Mouse (Mus musculus) liver, embryonic 15.5 days (tissue): ENCODE measurements at regions not wholly inside any gene's neighbourhood (a gene's known extent, or its start where the extent isn't known, plus 50 kb on each side); places are given as distances from the start of the nearest gene placed in this dataset.

Experiments
- ATAC-seq: fragments of 200-750 bp; cut with Nextera tagmentation; 2 replicates; pipeline ENCODE4 v1.8.0; 2017; ENCODE audit warnings: moderate number of reproducible peaks, mild to moderate bottlenecking, moderate library complexity; ENCODE audit not compliant: insufficient read depth
- H3K27ac ChIP-seq: fragments of 300-500 bp; sonication (generic); replicated peaks from 2 replicates; pipeline ENCODE4 v1.5.1; 2015; ENCODE audit warnings: mild to moderate bottlenecking, inconsistent platforms
- H3K27me3 ChIP-seq: fragments of 300-500 bp; sonication (generic); 2 replicates; pipeline ENCODE4 v1.6.1; 2015; ENCODE audit warnings: mild to moderate bottlenecking, inconsistent platforms
- H3K36me3 ChIP-seq: fragments of 300-500 bp; sonication (generic); replicated peaks from 2 replicates; pipeline ENCODE4 v1.6.1; 2015; ENCODE audit warnings: moderate library complexity, mild to moderate bottlenecking, inconsistent platforms
- H3K4me1 ChIP-seq: fragments of 300-500 bp; sonication (generic); replicated peaks from 2 replicates; pipeline ENCODE4 v1.6.1; 2015; ENCODE audit warnings: inconsistent platforms
- H3K4me2 ChIP-seq: fragments of 300-500 bp; sonication (generic); 2 replicates; pipeline ENCODE4 v1.6.1; 2015; ENCODE audit warnings: moderate library complexity, mild to moderate bottlenecking, inconsistent platforms
- H3K4me3 ChIP-seq: fragments of 300-500 bp; sonication (generic); replicated peaks from 2 replicates; pipeline ENCODE4 v1.5.1; 2015; ENCODE audit warnings: mild to moderate bottlenecking, inconsistent platforms
- H3K9ac ChIP-seq: fragments of 300-500 bp; sonication (generic); 2 replicates; pipeline ENCODE4 v1.6.1; 2015; ENCODE audit warnings: moderate library complexity, mild to moderate bottlenecking, inconsistent platforms
- H3K9me3 ChIP-seq: fragments of 300-500 bp; sonication (generic); replicated peaks from 2 replicates; pipeline ENCODE4 v1.6.1; 2016; ENCODE audit warnings: inconsistent platforms
- WGBS: fragments of 180-500 bp; shearing (Covaris S2); methylation state at CpG from one replicate; pipeline ENCODE4 v1.1.7; 2015; ENCODE audit warnings: mixed read lengths; ENCODE audit not compliant: insufficient replicate concordance; 5-methylcytosine and 5-hydroxymethylcytosine counted together

- H3K4me3 ChIP-seq = no peak overlapping the region
- H3K36me3 ChIP-seq = no peaks in the 10 kb centered on the region
- H3K27ac ChIP-seq = no peak overlapping the region
- no peaks in the 10 kb centered on the region for H3K4me1 ChIP-seq
- no peak overlapping the region for H3K4me2 ChIP-seq
- no peaks in the 10 kb centered on the region for H3K9me3 ChIP-seq
- no peak overlapping the region for H3K9ac ChIP-seq
- 77% methylated on average over 6 of the region's 6 CpGs for WGBS
- no peaks in the 10 kb centered on the region for H3K27me3 ChIP-seq
- ATAC-seq = no peak
These were observed 1698.2 kb upstream of the Flrt2 start for GRCm38 (mm10) chr12:93993875-93994274.

- Histone ChIP-seq H3K4me1 (no peaks in the 10 kb centered on the region), H3K27ac (no peak overlapping the region), H3K9ac (no peak overlapping the region), H3K36me3 (no peaks in the 10 kb centered on the region), H3K27me3 (no peaks in the 10 kb centered on the region), H3K4me3 (no peak overlapping the region), H3K4me2 (no peak overlapping the region), H3K9me3 (no peaks in the 10 kb centered on the region)
- ATAC-seq = no peak
These were observed 1676.1 kb upstream of the Flrt2 start for GRCm38 (mm10) chr12:94015946-94016345.

GRCm38 (mm10) chr12:94031364-94031763 is 1660.7 kb upstream of the Flrt2 start:
- Histone ChIP-seq H3K36me3 (no peaks in the 10 kb centered on the region), H3K4me1 (no peaks in the 10 kb centered on the region), H3K9me3 (no peaks in the 10 kb centered on the region), H3K27ac (no peak overlapping the region), H3K4me3 (no peak overlapping the region), H3K4me2 (no peak overlapping the region), H3K9ac (no peak overlapping the region), H3K27me3 (no peaks in the 10 kb centered on the region)
- WGBS = 58% methylated on average over 4 of the region's 4 CpGs
- no peak for ATAC-seq

GRCm38 (mm10) chr12:94047972-94048371 is 1644.1 kb upstream of the Flrt2 start:
- no peak overlapping the region for H3K9ac ChIP-seq
- no peak overlapping the region for H3K27ac ChIP-seq
- no peaks in the 10 kb centered on the region for H3K36me3 ChIP-seq
- ATAC-seq = no peak
- WGBS = 71% methylated on average over 2 of the region's 2 CpGs
- no peaks in the 10 kb centered on the region for H3K9me3 ChIP-seq
- no peak overlapping the region for H3K4me2 ChIP-seq
- no peaks in the 10 kb centered on the region for H3K27me3 ChIP-seq
- H3K4me1 ChIP-seq = no peaks in the 10 kb centered on the region
- H3K4me3 ChIP-seq = no peak overlapping the region

- no peaks in the 10 kb centered on the region for H3K27me3 ChIP-seq
- no peaks in the 10 kb centered on the region for H3K36me3 ChIP-seq
- no peak for ATAC-seq
- no peak overlapping the region for H3K27ac ChIP-seq
- WGBS = 65% methylated on average over 2 of the region's 2 CpGs
- no peaks in the 10 kb centered on the region for H3K9me3 ChIP-seq
- H3K4me3 ChIP-seq = no peak overlapping the region
- H3K9ac ChIP-seq = no peak overlapping the region
- no peak overlapping the region for H3K4me2 ChIP-seq
- H3K4me1 ChIP-seq = no peaks in the 10 kb centered on the region
These were observed 1634.3 kb upstream of the Flrt2 start for GRCm38 (mm10) chr12:94057767-94058166.

- Histone ChIP-seq H3K4me1 (no peaks in the 10 kb centered on the region), H3K27me3 (no peaks in the 10 kb centered on the region), H3K36me3 (no peaks in the 10 kb centered on the region), H3K9me3 (no peaks in the 10 kb centered on the region), H3K27ac (no peak overlapping the region), H3K9ac (no peak overlapping the region), H3K4me2 (no peak overlapping the region), H3K4me3 (no peak overlapping the region)
- ATAC-seq = no peak
- 63% methylated on average over 6 of the region's 6 CpGs for WGBS
These were observed 1632.4 kb upstream of the Flrt2 start for GRCm38 (mm10) chr12:94059641-94060040.

- no peak overlapping the region for H3K9ac ChIP-seq
- H3K36me3 ChIP-seq = no peaks in the 10 kb centered on the region
- H3K4me1 ChIP-seq = no peaks in the 10 kb centered on the region
- no peak overlapping the region for H3K4me2 ChIP-seq
- no peak overlapping the region for H3K27ac ChIP-seq
- no peaks in the 10 kb centered on the region for H3K27me3 ChIP-seq
- no peaks in the 10 kb centered on the region for H3K9me3 ChIP-seq
- 60% methylated on average over 2 of the region's 2 CpGs for WGBS
- ATAC-seq = no peak
- no peak overlapping the region for H3K4me3 ChIP-seq
These were observed 1631.7 kb upstream of the Flrt2 start for GRCm38 (mm10) chr12:94060336-94060735.

- Histone ChIP-seq H3K9ac (no peak overlapping the region), H3K36me3 (no peaks in the 10 kb centered on the region), H3K4me2 (no peak overlapping the region), H3K27me3 (no peaks in the 10 kb centered on the region), H3K4me3 (no peak overlapping the region), H3K4me1 (no peaks in the 10 kb centered on the region), H3K9me3 (no peaks in the 10 kb centered on the region), H3K27ac (no peak overlapping the region)
- 59% methylated on average over 9 of the region's 9 CpGs for WGBS
- no peak for ATAC-seq
These were observed 1625.4 kb upstream of the Flrt2 start for GRCm38 (mm10) chr12:94066444-94067152.

GRCm38 (mm10) chr12:94070940-94071505 is 1621.0 kb upstream of the Flrt2 start:
- Histone ChIP-seq H3K27me3 (no peaks in the 10 kb centered on the region), H3K4me2 (no peak overlapping the region), H3K36me3 (no peaks in the 10 kb centered on the region), H3K9ac (no peak overlapping the region), H3K4me1 (no peaks in the 10 kb centered on the region), H3K9me3 (no peaks in the 10 kb centered on the region), H3K27ac (no peak overlapping the region), H3K4me3 (no peak overlapping the region)
- ATAC-seq = no peak
- WGBS = 62% methylated on average over 2 of the region's 2 CpGs

GRCm38 (mm10) chr12:94105582-94106162 is 1586.4 kb upstream of the Flrt2 start:
- no peak overlapping the region for H3K27ac ChIP-seq
- H3K4me2 ChIP-seq = no peak overlapping the region
- H3K9ac ChIP-seq = no peak overlapping the region
- H3K36me3 ChIP-seq = no peaks in the 10 kb centered on the region
- no peaks in the 10 kb centered on the region for H3K4me1 ChIP-seq
- no peak overlapping the region for H3K4me3 ChIP-seq
- no peaks in the 10 kb centered on the region for H3K9me3 ChIP-seq
- no peak for ATAC-seq
- H3K27me3 ChIP-seq = no peaks in the 10 kb centered on the region
- WGBS = 54% methylated on average over 1 of the region's 1 CpGs

- H3K4me1 ChIP-seq = no peaks in the 10 kb centered on the region
- no peak overlapping the region for H3K9ac ChIP-seq
- no peak overlapping the region for H3K4me3 ChIP-seq
- H3K4me2 ChIP-seq = no peak overlapping the region
- no peaks in the 10 kb centered on the region for H3K36me3 ChIP-seq
- WGBS = 69% methylated on average over 5 of the region's 5 CpGs
- ATAC-seq = no peak
- no peaks in the 10 kb centered on the region for H3K9me3 ChIP-seq
- no peaks in the 10 kb centered on the region for H3K27me3 ChIP-seq
- no peak overlapping the region for H3K27ac ChIP-seq
These were observed 1541.9 kb upstream of the Flrt2 start for GRCm38 (mm10) chr12:94150143-94150542.
